8 mouse cellular contexts compared by ENCODE assay signal in genomic region chr2:91984906-91985525, GRCm38 (mm10). TPM values are rescaled to one million over a fixed set of nuclear protein-coding genes. Genes with fewer than 3 reads are reported as not detected.
DNase-seq lines count a peak whose midpoint lies in the region; ATAC-seq and TF ChIP-seq lines count a peak whose summit lies in the region.

No protein-coding gene starts in this region.

- peak overlapping the region; percentile 18 for H3K27ac ChIP-seq in thymus, adult 2 months (ENCODE audit: control insufficient read depth, insufficient read depth, low read length)
- peak overlapping the region; percentile 67 for H3K27ac ChIP-seq in liver, embryonic 13.5 days

- H3K4me3 ChIP-seq in thymus, adult 2 months (ENCODE audit: control insufficient read depth, insufficient read depth, low read length): no peak overlapping the region
- no peak overlapping the region for H3K4me3 ChIP-seq in liver, embryonic 13.5 days (replicated peaks)

- TF ChIP-seq CTCF in thymus, adult 2 months (IDR thresholded peaks at IDR 0.05; ENCODE audit: borderline replicate concordance, control insufficient read depth, extremely low read depth, insufficient read depth, low read length, poor library complexity): no peak

- no peaks in the 10 kb centered on the region for H3K36me3 ChIP-seq in thymus, adult 2 months (ENCODE audit: control insufficient read depth, insufficient read depth, low read length)
- no peaks in the 10 kb centered on the region for H3K36me3 ChIP-seq in liver, embryonic 13.5 days

- H3K9ac ChIP-seq in liver, embryonic 13.5 days: no peak overlapping the region

- no peaks in the 10 kb centered on the region; the same call in 1 of the 2 replicates for H3K9me3 ChIP-seq in liver, embryonic 13.5 days (replicated peaks)

- H3K4me1 ChIP-seq in thymus, adult 2 months (replicated peaks; ENCODE audit: control insufficient read depth, insufficient read depth, low read length): peaks cover 18% of the 10 kb centered on the region
- H3K4me1 ChIP-seq in liver, embryonic 13.5 days (replicated peaks): peaks cover 25% of the 10 kb centered on the region

- TF ChIP-seq POLR2A in thymus, adult 2 months (IDR thresholded peaks at IDR 0.05; ENCODE audit: control insufficient read depth, extremely low read depth, insufficient read depth, low read length, poor library complexity): no peak

- 42% methylated on average over 9 of the region's 9 CpGs for WGBS in thymus, adult 2 months
- 32% methylated on average over 9 of the region's 9 CpGs for WGBS in liver, embryonic 13.5 days (ENCODE audit: insufficient replicate concordance)

- no peaks in the 10 kb centered on the region for H3K27me3 ChIP-seq in thymus, adult 2 months (ENCODE audit: control insufficient read depth, insufficient read depth, low read length)
- H3K27me3 ChIP-seq in liver, embryonic 13.5 days: peaks cover 17% of the 10 kb centered on the region

- H3K4me2 ChIP-seq in liver, embryonic 13.5 days: peak overlapping the region; percentile 55

- no peak for ATAC-seq in liver, embryonic 13.5 days (ENCODE audit: low read depth)
- no peak for ATAC-seq in frontal cortex, adult (ENCODE audit: low TSS enrichment)
- no peak for ATAC-seq in inflammation-experienced regulatory T-cells, adult 6 months

- peak; percentile 28 to 67 for DNase-seq in adrenal gland, adult (ENCODE audit: inconsistent age in 2 of 2, low spot score in 1 of 2)
- DNase-seq in adrenal gland, postnatal 14 days: no peak
- no peak for DNase-seq in thymus, adult 2 months
- no peak for DNase-seq in thymus, adult 18-20 months
- DNase-seq in liver, embryonic 13.5 days: no peak
- no peak for DNase-seq in layer of hippocampus, postnatal 10 days (ENCODE audit: low spot score in 2 of 2)

RNA-seq across cellular contexts. Expression of gene Dgkz, which starts 9.4 kb away (rescaled TPM):
- 56.4 and 79.0 TPM in 2 replicates for total RNA-seq in adrenal gland, postnatal 14 days (2021)
- polyA plus RNA-seq in thymus, adult 2 months (2012; rRNA removed): 1,103 and 1,229 TPM in 2 replicates
- 24.7 and 28.0 TPM in 2 replicates for polyA plus RNA-seq in liver, embryonic 13.5 days (2015; fragmentation: Nextera tagmentation; extraction: Ambion mirVana)
- 100 to 1,000 TPM; 313 to 336 TPM for total RNA-seq in layer of hippocampus, postnatal 10 days (2021)
- 100 to 1,000 TPM in 2 of 3 experiments, 10 to 100 TPM in 1; 89.4 to 181 (median 130) TPM for polyA plus RNA-seq in inflammation-experienced regulatory T-cells, adult 6 months (2017; shearing (Covaris generic))

RNA-seq across cellular contexts. Expression of gene Creb3l1, which starts 39.3 kb away (rescaled TPM):
- 11.7 and 12.6 TPM in 2 replicates for total RNA-seq in adrenal gland, postnatal 14 days (2021)
- 1.7 and 1.8 TPM in 2 replicates for polyA plus RNA-seq in thymus, adult 2 months (2012; rRNA removed)
- 1.1 and 1.4 TPM in 2 replicates for polyA plus RNA-seq in liver, embryonic 13.5 days (2015; fragmentation: Nextera tagmentation; extraction: Ambion mirVana)
- 10 to 100 TPM; 10.4 to 11.6 TPM for total RNA-seq in layer of hippocampus, postnatal 10 days (2021)
- 1 to 10 TPM in 2 of 3 experiments, under 1 TPM in 1; 0.92 to 1.7 (median 1.1) TPM for polyA plus RNA-seq in inflammation-experienced regulatory T-cells, adult 6 months (2017; shearing (Covaris generic))

RNA-seq across cellular contexts. Expression of gene Gm9821, which starts 39.5 kb away (rescaled TPM):
- not detected in 2 replicates for total RNA-seq in adrenal gland, postnatal 14 days (2021)
- 0.08 TPM in 1 of 2 replicates, not detected in the other for polyA plus RNA-seq in thymus, adult 2 months (2012; rRNA removed)
- polyA plus RNA-seq in liver, embryonic 13.5 days (2015; fragmentation: Nextera tagmentation; extraction: Ambion mirVana): 0.80 and 0.89 TPM in 2 replicates
- total RNA-seq in layer of hippocampus, postnatal 10 days (2021): not detected
- 1 to 10 TPM in 1 of 3 experiments, under 1 TPM in 2; 0.78 to 1.8 (median 0.83) TPM for polyA plus RNA-seq in inflammation-experienced regulatory T-cells, adult 6 months (2017; shearing (Covaris generic))

RNA-seq across cellular contexts. Expression of gene Mdk, which starts 52.9 kb away (rescaled TPM):
- total RNA-seq in adrenal gland, postnatal 14 days (2021): 14.6 and 17.5 TPM in 2 replicates
- polyA plus RNA-seq in thymus, adult 2 months (2012; rRNA removed): 12.0 and 17.7 TPM in 2 replicates
- polyA plus RNA-seq in liver, embryonic 13.5 days (2015; fragmentation: Nextera tagmentation; extraction: Ambion mirVana): 50.1 and 52.2 TPM in 2 replicates
- total RNA-seq in layer of hippocampus, postnatal 10 days (2021): 10 to 100 TPM; 44.3 to 49.4 TPM
- 1 to 10 TPM; 1.5 to 2.2 (median 1.5) TPM for polyA plus RNA-seq in inflammation-experienced regulatory T-cells, adult 6 months (2017; shearing (Covaris generic))

RNA-seq across cellular contexts. Expression of gene Chrm4, which starts 58.0 kb away (rescaled TPM):
- 1.2 and 1.5 TPM in 2 replicates for total RNA-seq in adrenal gland, postnatal 14 days (2021)
- polyA plus RNA-seq in thymus, adult 2 months (2012; rRNA removed): 0.80 and 0.87 TPM in 2 replicates
- polyA plus RNA-seq in liver, embryonic 13.5 days (2015; fragmentation: Nextera tagmentation; extraction: Ambion mirVana): 0.07 and 0.09 TPM in 2 replicates
- 10 to 100 TPM; 20.0 to 21.3 TPM for total RNA-seq in layer of hippocampus, postnatal 10 days (2021)
- polyA plus RNA-seq in inflammation-experienced regulatory T-cells, adult 6 months (2017; shearing (Covaris generic)): 1 to 10 TPM in 1 of 3 experiments, under 1 TPM in 1, not detected in 1; 0.23 to 1.9 TPM

Comparison
In these comparisons a context has a peak if more than half of its experiments do, and no peak if none do; other contexts are left out.
1. DNase-seq: peak in adrenal gland, adult (2 of 2); none in adrenal gland, postnatal 14 days (single experiment), thymus, adult 2 months (single experiment), thymus, adult 18-20 months (0 of 2), liver, embryonic 13.5 days (single experiment) and layer of hippocampus, postnatal 10 days (0 of 2).